Mouse (Mus musculus): ENCODE measurements at regions not wholly inside any gene's neighbourhood (a gene's known extent, or its start where the extent isn't known, plus 50 kb on each side); places are given as distances from the start of the nearest gene placed in this dataset.

- no peaks in the 10 kb centered on the region for H3K9me3 ChIP-seq
- H3K9ac ChIP-seq, result no peak overlapping the region
- no peaks in the 10 kb centered on the region for H3K4me1 ChIP-seq (replicated peaks)
- no peaks in the 10 kb centered on the region for H3K36me3 ChIP-seq
- H3K27me3 ChIP-seq, result no peaks in the 10 kb centered on the region
- H3K27ac ChIP-seq (replicated peaks), result no peak overlapping the region
- no peak overlapping the region for H3K4me3 ChIP-seq
- H3K4me2 ChIP-seq, result no peak overlapping the region
- peak; percentile 65 for ATAC-seq (ENCODE audit: low read depth)
Observed at GRCm38 (mm10) chr12:44796847-44797246, 277.7 kb downstream of the Stxbp6 start.

- Histone ChIP-seq H3K4me3 (no peak overlapping the region), H3K27me3 (no peaks in the 10 kb centered on the region), H3K9ac (no peak overlapping the region), H3K4me2 (no peak overlapping the region), H3K27ac (replicated peaks) (no peak overlapping the region), H3K9me3 (no peaks in the 10 kb centered on the region), H3K36me3 (no peaks in the 10 kb centered on the region), H3K4me1 (replicated peaks) (no peaks in the 10 kb centered on the region)
- ATAC-seq (ENCODE audit: low read depth), result no peak
- WGBS, result 90% methylated on average over 3 of the region's 3 CpGs
Observed at GRCm38 (mm10) chr12:44750743-44751142, 323.8 kb downstream of the Stxbp6 start.

DNA sequence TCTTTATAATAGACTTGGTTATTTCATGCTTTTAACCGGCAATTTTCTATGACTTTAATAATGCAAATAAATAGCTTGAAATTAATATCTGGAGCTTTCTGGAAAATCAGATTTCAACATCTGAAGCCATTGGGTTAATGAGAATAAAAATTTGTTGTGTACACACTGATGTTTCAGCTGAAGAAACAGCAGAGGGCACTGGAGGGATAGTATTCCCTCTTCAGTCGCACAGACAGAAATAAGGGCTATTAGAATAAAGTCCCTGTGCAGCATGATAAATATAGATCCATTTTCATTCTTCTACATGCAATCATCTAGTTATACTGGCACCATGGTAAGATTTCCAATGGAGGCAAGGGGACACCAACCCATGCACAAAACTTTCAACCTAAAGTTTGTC, 347.7 kb downstream of the Stxbp6 start:
- no peak overlapping the region for H3K9ac ChIP-seq
- no peak overlapping the region for H3K27ac ChIP-seq (replicated peaks)
- no peak overlapping the region for H3K4me2 ChIP-seq
- WGBS, result 91% methylated on average over 2 of the region's 2 CpGs
- H3K27me3 ChIP-seq, result no peaks in the 10 kb centered on the region
- H3K36me3 ChIP-seq, result no peaks in the 10 kb centered on the region
- H3K9me3 ChIP-seq, result no peaks in the 10 kb centered on the region
- ATAC-seq (ENCODE audit: low read depth), result no peak
- H3K4me3 ChIP-seq, result no peak overlapping the region
- H3K4me1 ChIP-seq (replicated peaks), result no peaks in the 10 kb centered on the region
